Mouse (Mus musculus) erythroblast, adult 5-6 weeks (primary cell): ENCODE data around the gene Susd3. TPM values are rescaled to one million over a fixed set of nuclear protein-coding genes. Genes with fewer than 3 reads are reported as not detected.

Experiments used
- ATAC-seq: replicated peaks from 2 replicates; pipeline ENCODE4 v1.8.0; 2016; ENCODE audit warnings: moderate number of reproducible peaks, mild to moderate bottlenecking, moderate TSS enrichment, inconsistent platforms; ENCODE audit not compliant: poor library complexity, low FRiP score, severe bottlenecking
- total RNA-seq, 2 experiments: library from RNA; stranded (forward) in 1 of 2; stranded (reverse) in 1 of 2; fragments of 150-400 nt in 1 of 2; fragments of 200-764, 138-1000 nt in 1 of 2; gene quantifications; 2 replicates each; pipeline versions ENCODE4 v1.2.3 to v1.2.4; 2015 to 2017; ENCODE audit warnings: low replicate concordance in 2 of 2

The Susd3 gene
- total RNA-seq, 2 experiments from 2014 or later = 1.5 to 5.2 TPM

- ATAC-seq = no peak
Measured at GRCm38 (mm10) chr13:49188966-49189360, 59.5 kb downstream of the Susd3 start.

DNA sequence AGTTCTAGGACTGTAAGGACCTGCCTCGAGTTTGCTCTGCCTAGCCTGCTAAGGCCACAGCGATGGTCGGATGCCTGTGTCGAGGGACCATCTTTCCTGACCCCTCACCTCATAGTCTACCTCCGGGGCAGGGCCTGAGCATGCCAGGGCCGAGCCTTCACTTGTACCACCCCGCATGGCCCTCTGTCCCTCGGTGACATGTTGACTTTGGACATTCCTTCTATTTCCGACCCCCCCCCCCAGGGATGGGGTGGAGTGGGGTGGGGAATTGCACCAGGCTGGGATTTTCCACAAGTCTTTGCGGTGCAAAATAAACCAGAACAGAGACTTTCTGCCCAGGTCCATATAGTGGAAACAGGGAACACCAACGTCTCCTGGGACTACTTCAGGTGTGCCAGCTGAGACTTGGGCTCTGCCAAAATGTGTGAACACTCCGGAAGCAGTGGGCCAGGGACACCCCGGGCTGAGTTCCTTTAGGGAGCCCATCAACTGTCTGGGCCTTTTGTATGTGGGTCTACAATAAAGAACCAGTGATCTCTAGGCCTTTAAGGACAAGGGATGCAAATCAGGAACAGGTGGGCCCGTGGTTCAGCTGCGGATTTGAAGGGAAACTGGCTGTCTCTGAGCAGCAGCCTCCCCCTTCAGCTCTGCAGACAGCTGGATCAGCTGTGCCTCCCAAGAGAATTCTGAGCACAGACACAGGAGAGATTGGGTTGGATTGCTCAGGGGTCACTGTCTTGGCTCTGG is 60.1 kb downstream of the Susd3 start:
- ATAC-seq = no peak

DNA sequence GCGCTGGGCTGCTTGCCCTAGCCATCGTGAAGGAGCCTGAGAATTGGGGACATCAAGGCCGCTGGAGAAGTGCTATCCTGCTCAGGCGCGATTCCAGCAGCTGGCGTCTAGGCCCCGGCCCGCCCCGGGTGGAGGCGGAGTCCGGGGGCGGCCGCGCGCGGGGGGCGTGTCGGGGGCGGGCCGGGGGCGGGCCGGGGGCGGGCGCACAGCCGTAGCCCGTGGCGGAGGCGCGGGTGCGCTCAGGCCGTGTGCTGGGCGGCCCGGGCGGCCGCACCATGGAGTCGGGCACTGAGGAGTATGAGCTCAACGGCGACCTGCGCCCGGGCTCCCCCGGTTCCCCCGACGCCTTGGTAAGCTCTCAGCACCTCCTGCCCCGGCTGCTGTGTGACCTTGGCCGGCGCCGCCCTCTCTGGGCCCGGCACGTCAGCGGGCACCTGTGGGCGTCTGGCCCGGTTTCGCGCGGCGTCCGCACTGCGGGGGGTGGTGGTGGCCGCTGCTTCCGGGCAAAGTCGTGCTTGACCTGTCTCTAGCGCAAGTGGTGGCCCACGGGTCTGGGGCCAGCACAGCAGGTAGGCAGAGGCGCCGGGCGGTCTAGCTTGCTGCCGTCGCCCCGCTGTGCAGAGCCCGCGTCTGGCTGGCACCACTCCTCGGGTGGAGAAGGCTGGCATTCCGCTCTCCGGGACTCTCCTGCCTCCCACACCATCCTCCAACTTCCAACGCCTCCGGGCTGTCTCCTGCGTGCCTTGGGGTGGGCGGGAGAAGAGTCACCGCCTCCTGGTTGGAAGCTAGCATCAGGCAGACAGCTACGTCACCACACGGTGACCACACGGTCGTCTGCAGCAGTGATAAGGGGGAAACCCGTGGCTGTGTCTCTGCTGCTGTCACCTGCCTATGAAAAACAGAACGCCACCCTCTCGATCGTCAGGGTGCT is 61.0 kb downstream of the Susd3 start, which contains the start of gene Ninj1:
Ninj1 (plus strand) TSS at position 198 of the 931 bp plus-strand sequence.
- peak; percentile 82 for ATAC-seq

DNA sequence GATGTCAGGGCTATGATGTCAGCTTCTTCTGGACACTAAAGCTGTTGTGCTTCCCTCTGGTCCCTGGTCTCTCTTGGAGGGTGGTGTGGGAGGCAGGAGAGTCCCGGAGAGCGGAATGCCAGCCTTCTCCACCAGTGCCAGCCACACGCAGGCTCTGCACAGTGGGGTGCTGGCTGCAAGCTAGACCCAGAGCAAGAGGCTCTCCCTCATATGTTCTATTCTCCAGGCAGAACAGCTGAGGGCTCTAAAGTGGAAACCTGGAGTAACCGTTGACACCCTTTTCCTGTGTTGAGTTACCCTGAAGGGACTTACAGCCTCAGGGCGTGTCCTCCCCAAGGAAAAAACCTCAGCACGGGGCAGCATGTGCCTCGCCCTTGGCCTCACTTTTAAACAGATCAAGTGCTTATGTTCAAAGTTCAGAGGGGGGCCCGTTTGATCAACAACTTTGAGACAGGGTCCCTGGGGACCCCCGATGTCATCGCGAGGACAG is 61.7 kb downstream of the Susd3 start:
- ATAC-seq = peak; percentile 20; the same call in 1 of the 2 replicates

DNA sequence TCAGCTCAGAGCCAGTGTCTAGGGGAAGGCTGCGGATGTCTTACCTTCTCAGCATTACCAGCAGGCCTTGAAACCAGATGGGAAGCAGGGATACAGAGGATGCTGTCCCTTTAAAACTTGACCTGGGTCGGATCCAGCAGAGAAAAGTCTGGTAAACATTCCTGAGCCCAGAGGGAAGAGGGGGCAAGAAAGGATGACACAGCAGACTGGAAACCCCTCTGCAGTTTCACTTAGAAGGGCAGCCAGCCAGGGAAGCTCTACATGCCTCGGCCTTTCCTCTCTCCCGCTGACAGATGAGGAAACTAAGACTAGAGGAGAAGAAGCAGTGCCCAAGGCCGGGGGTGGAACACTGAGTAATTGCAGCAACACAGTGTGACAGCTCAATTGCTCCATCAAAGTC is 64.9 kb downstream of the Susd3 start:
- no peak for ATAC-seq

- ATAC-seq = no peak
Measured at GRCm38 (mm10) chr13:49183161-49183560, 65.3 kb downstream of the Susd3 start.

- no peak for ATAC-seq
Measured at GRCm38 (mm10) chr13:49181411-49181984, 67.0 kb downstream of the Susd3 start.

GRCm38 (mm10) chr13:49180691-49181090 is 67.8 kb downstream of the Susd3 start:
- ATAC-seq = no peak

Other genes starting within 250 kb of the Susd3 start
- not detected in 2 replicates for gene Wnk2, start 100.7 kb downstream of the Susd3 start, total RNA-seq (2015; ENCODE audit: low replicate concordance)
- gene Wnk2, start 100.7 kb downstream of the Susd3 start, total RNA-seq (2017; ENCODE audit: low replicate concordance) = not detected in 2 replicates
- gene Ninj1, start 61.2 kb downstream of the Susd3 start, total RNA-seq (2015; ENCODE audit: low replicate concordance) = 18.3 and 22.2 TPM in 2 replicates
- gene Ninj1, start 61.2 kb downstream of the Susd3 start, total RNA-seq (2017; ENCODE audit: low replicate concordance) = 6.4 and 13.3 TPM in 2 replicates
- 13.1 and 22.8 TPM in 2 replicates for gene Card19, start 32.7 kb downstream of the Susd3 start, total RNA-seq (2015; ENCODE audit: low replicate concordance)
- 8.2 and 8.9 TPM in 2 replicates for gene Card19, start 32.7 kb downstream of the Susd3 start, total RNA-seq (2017; ENCODE audit: low replicate concordance)
- 3.1 and 3.3 TPM in 2 replicates for gene Fgd3, start 71.6 kb upstream of the Susd3 start, total RNA-seq (2015; ENCODE audit: low replicate concordance)
- gene Fgd3, start 71.6 kb upstream of the Susd3 start, total RNA-seq (2017; ENCODE audit: low replicate concordance) = 5.9 and 6.7 TPM in 2 replicates
- gene Bicd2, start 92.9 kb upstream of the Susd3 start, total RNA-seq (2015; ENCODE audit: low replicate concordance) = 4.4 and 6.3 TPM in 2 replicates
- gene Bicd2, start 92.9 kb upstream of the Susd3 start, total RNA-seq (2017; ENCODE audit: low replicate concordance) = 9.1 and 15.9 TPM in 2 replicates
- 1.5 and 1.9 TPM in 2 replicates for gene Ippk, start 172.5 kb upstream of the Susd3 start, total RNA-seq (2015; ENCODE audit: low replicate concordance)
- gene Ippk, start 172.5 kb upstream of the Susd3 start, total RNA-seq (2017; ENCODE audit: low replicate concordance) = 1.5 and 5.7 TPM in 2 replicates
- gene Tes3-ps, start 244.6 kb upstream of the Susd3 start, total RNA-seq (2015; ENCODE audit: low replicate concordance) = 0.77 and 0.84 TPM in 2 replicates
- gene Tes3-ps, start 244.6 kb upstream of the Susd3 start, total RNA-seq (2017; ENCODE audit: low replicate concordance) = 3.0 and 5.4 TPM in 2 replicates